Mouse (Mus musculus) intestine, embryonic 16.5 days (tissue): ENCODE data around the gene Xpo1. TPM values are rescaled to one million over a fixed set of nuclear protein-coding genes. Genes with fewer than 3 reads are reported as not detected.

Experiments
- ATAC-seq: fragments of 200-750 bp; cut with Nextera tagmentation; 2 replicates; pipeline ENCODE4 v1.8.0; 2017; ENCODE audit warnings: moderate TSS enrichment, moderate library complexity
- H3K27ac ChIP-seq: fragments of 300-500 bp; sonication (generic); 2 replicates; pipeline ENCODE4 v1.5.1; 2014; ENCODE audit warnings: mild to moderate bottlenecking, low read length
- H3K27me3 ChIP-seq: fragments of 300-500 bp; sonication (generic); replicated peaks from 2 replicates; pipeline ENCODE4 v1.6.1; 2014; ENCODE audit warnings: low read length, control low read depth, mixed read lengths; ENCODE audit not compliant: control insufficient read depth, insufficient read depth
- H3K36me3 ChIP-seq: fragments of 300-500 bp; sonication (generic); 2 replicates; pipeline ENCODE4 v1.6.1; 2014; ENCODE audit warnings: low read length, control low read depth; ENCODE audit not compliant: control insufficient read depth, insufficient read depth
- H3K4me1 ChIP-seq: fragments of 300-500 bp; sonication (generic); 2 replicates; pipeline ENCODE4 v1.6.1; 2014; ENCODE audit warnings: low read length, control low read depth, mixed read lengths; ENCODE audit not compliant: control insufficient read depth, insufficient read depth
- H3K4me2 ChIP-seq: fragments of 300-500 bp; sonication (generic); 2 replicates; pipeline ENCODE4 v1.6.1; 2014; ENCODE audit warnings: low read depth, low read length, control low read depth
- H3K4me3 ChIP-seq: fragments of 300-500 bp; sonication (generic); 2 replicates; pipeline ENCODE4 v1.5.1; 2014; ENCODE audit warnings: mild to moderate bottlenecking, low read length
- H3K9ac ChIP-seq: fragments of 300-500 bp; sonication (generic); 2 replicates; pipeline ENCODE4 v1.6.1; 2014; ENCODE audit warnings: low read depth, low read length
- H3K9me3 ChIP-seq: fragments of 300-500 bp; sonication (generic); 2 replicates; pipeline ENCODE4 v1.6.1; 2016; ENCODE audit warnings: low read length, control low read depth; ENCODE audit not compliant: control insufficient read depth
- WGBS: fragments of 180-500 bp; shearing (Covaris S2); extraction: QIAGEN DNeasy Blood & Tissue Kit; methylation state at CpG from one replicate; pipeline ENCODE4 v1.1.7; 2014; 5-methylcytosine and 5-hydroxymethylcytosine counted together
- polyA plus RNA-seq: library from polyadenylated mRNA; unstranded; fragments of >200 nt; fragmentation: Nextera tagmentation; extraction: Ambion mirVana; gene quantifications from 2 replicates; pipeline ENCODE4 v1.2.1, GENCODE M21; 2015

The Xpo1 gene
- polyA plus RNA-seq, 1 experiment from 2014 or later: 49.6 TPM

DNA sequence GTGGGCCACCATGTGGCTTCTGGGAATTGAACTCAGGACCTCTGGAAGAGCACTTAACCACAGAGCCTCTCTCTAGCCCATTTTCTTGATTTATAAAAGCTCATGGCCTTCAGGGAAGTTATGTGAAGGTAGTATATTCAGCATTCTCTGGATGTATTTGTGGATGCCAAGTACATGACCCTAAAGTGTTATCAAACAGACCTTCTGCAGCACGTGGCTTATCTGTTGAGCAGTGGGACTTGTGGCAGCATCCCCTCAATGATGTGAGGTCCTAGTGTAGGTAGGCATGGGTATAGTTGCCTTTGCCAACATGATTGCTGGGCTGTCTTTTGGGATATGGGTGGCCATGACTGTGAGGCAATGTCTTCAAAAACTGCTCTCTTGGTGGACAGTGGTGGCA, 57.7 kb downstream of the Xpo1 start:
- Histone ChIP-seq H3K27me3 (no peaks in the 10 kb centered on the region), H3K4me1 (peaks cover 10% of the 10 kb centered on the region), H3K4me3 (no peak overlapping the region), H3K9ac (no peak overlapping the region), H3K36me3 (no peaks in the 10 kb centered on the region), H3K4me2 (no peak overlapping the region), H3K9me3 (peaks cover 4% of the 10 kb centered on the region; the same call in 1 of the 2 replicates), H3K27ac (no peak overlapping the region)
- ATAC-seq: no peak
- 76% methylated on average over 1 of the region's 1 CpGs for WGBS

DNA sequence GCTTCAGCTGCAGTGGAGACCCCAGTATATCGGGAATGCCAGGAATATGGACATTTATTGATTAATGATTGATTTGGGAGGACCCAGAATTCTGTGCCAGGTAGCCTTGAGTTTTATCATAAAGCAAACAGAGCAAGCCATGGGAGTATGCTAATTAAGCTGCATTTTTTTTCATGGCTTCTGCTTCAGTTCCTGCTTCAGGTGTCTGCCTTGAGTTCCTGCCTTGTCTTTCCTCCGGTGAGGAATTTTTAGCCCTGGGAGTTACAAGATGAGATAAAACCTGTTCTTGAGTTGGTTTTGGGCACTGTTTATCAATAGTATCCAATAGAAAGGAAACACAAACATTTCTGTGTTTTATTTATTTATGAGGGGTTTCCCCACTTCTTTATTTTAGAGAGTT, 73.6 kb downstream of the Xpo1 start:
- Histone ChIP-seq H3K9ac (no peak overlapping the region), H3K27ac (no peak overlapping the region), H3K27me3 (no peaks in the 10 kb centered on the region), H3K9me3 (no peaks in the 10 kb centered on the region), H3K4me2 (no peak overlapping the region), H3K4me3 (no peak overlapping the region), H3K36me3 (no peaks in the 10 kb centered on the region), H3K4me1 (no peaks in the 10 kb centered on the region)
- 74% methylated on average over 2 of the region's 2 CpGs for WGBS
- ATAC-seq: no peak

- no peak overlapping the region for H3K27ac ChIP-seq
- H3K4me2 ChIP-seq: no peak overlapping the region
- H3K9ac ChIP-seq: no peak overlapping the region
- WGBS: 81% methylated on average over 3 of the region's 3 CpGs
- H3K27me3 ChIP-seq: no peaks in the 10 kb centered on the region
- H3K4me1 ChIP-seq: no peaks in the 10 kb centered on the region
- ATAC-seq: no peak
- no peak overlapping the region for H3K4me3 ChIP-seq
- no peaks in the 10 kb centered on the region for H3K9me3 ChIP-seq
- H3K36me3 ChIP-seq: no peaks in the 10 kb centered on the region
Observed at GRCm38 (mm10) chr11:23332136-23332535, 76.3 kb downstream of the Xpo1 start.

GRCm38 (mm10) chr11:23335160-23335559, 79.3 kb downstream of the Xpo1 start:
- no peak overlapping the region for H3K9ac ChIP-seq
- no peaks in the 10 kb centered on the region for H3K27me3 ChIP-seq
- WGBS: 78% methylated on average over 1 of the region's 1 CpGs
- no peak overlapping the region for H3K4me3 ChIP-seq
- no peak overlapping the region for H3K4me2 ChIP-seq
- no peaks in the 10 kb centered on the region for H3K4me1 ChIP-seq
- no peaks in the 10 kb centered on the region for H3K36me3 ChIP-seq
- no peak overlapping the region for H3K27ac ChIP-seq
- no peaks in the 10 kb centered on the region for H3K9me3 ChIP-seq
- ATAC-seq: no peak

Other genes with a start within 250 kb of the Xpo1 start
- 1.5 and 2.7 TPM in 2 replicates for gene Fam161a, start 248.5 kb upstream of the Xpo1 start, polyA plus RNA-seq
- 12.9 and 16.9 TPM in 2 replicates for gene Usp34, start 50.9 kb downstream of the Xpo1 start, polyA plus RNA-seq
- 53.1 and 54.4 TPM in 2 replicates for gene Ahsa2, start 242.0 kb downstream of the Xpo1 start, polyA plus RNA-seq